Mouse (Mus musculus) heart, adult 2 months (tissue): Measurements from ENCODE around the gene Mast3.

ENCODE experiments used
- EP300 ChIP-seq: fragments of 200-500 bp; IDR thresholded peaks from 2 replicates; pipeline ENCODE4 v1.6.1; 2011; ENCODE audit warnings: low read depth, low read length, control low read depth; ENCODE audit not compliant: insufficient read depth
- POLR2A ChIP-seq: fragments of 200-500 bp; IDR thresholded peaks from 2 replicates; pipeline ENCODE4 v1.6.1; 2011; ENCODE audit warnings: mild to moderate bottlenecking, low read depth, low read length, control low read depth; ENCODE audit not compliant: insufficient read depth

- no peak for TF ChIP-seq POLR2A
- TF ChIP-seq EP300: no peak
Observed at GRCm38 (mm10) chr8:70846371-70847154, 41.7 kb upstream of the Mast3 start.
